Mouse (Mus musculus) spleen, postnatal 36 days (tissue): Measurements from ENCODE around the gene Itgb3.

Experiments used
- DNase-seq, 2 experiments: peaks; one replicate each; pipeline ENCODE4 v3.0.0; 2022; ENCODE audit warnings: low spot score in 2 of 2, mixed read lengths in 1 of 2

Gene Itgb3

GRCm38 (mm10) chr11:104622040-104622962 is 14.5 kb downstream of the Itgb3 start:
- no peak for DNase-seq

DNA sequence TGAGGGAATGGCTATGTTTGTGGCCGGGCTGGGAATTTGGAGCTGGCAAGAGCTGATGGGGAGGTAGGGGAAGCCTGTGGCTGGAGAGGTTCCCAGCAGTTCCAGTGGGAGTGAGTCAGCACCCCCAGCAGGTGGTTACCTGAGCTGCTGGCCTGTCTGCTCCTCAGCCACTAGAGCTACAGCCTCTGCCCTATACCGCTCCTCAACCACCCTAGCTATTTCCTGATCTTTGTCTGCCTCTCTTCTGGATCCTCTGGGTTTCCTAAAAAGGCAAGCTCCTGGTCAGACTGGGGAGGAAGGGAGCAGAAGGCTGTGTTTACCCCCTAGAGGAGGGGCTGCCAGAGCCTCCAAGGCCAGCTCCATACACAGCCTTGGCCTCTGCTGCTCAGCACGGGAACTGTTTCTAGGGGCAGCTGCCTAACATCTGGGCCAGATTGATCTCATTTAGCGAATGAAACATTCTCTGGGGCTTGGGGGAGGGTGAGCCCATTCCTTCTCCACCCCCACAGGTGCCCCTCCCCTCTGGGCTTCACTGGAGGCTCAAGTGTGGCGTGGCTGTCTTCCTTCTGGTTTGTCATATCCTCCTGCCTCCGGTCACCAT is 17.1 kb downstream of the Itgb3 start:
- DNase-seq: no peak

DNA sequence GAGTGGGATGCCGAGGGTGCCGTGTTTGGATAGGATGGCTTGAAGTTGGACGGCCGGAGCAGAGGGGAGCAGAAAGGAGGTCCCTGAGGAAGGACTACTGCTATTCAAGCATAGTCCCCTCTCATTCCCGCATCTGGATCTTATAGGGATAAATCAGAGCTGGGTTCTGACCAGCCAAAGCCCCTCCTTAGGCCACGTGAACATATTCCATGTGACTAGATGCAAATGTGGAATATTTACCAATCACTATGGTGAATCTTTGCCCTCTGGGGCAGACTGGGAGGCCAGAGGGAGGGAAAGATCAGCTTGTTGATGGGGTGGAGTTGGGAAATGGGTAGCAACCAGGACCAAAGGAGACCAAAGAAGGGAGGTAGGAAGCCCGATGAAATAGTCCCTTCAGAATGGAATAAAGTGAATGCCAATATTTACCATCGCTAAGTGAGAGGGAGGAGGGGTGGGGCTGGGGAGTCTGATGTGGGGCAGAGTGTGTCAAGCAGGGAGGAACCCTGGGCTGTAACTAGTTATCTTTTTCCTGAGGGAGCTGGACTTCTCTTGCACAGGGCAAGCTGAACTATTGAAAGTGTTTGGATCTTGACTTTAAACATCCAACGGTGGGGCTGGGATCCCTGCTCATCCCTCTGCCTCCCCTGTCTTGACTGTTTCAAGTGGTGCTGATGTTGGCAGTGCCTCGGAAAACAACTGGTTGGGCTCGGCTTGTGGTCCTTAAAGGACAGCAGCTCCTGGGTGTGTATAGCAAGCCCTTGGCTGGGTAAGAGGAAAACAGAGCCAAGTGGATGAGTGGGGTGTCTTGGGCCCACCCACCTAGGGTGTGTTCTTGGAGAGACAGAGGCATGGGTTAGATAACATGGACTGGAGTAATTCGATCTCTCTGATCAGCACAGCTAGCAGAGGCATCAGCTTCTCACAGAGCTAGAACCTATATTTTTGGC is 17.9 kb downstream of the Itgb3 start:
- no peak for DNase-seq

DNA sequence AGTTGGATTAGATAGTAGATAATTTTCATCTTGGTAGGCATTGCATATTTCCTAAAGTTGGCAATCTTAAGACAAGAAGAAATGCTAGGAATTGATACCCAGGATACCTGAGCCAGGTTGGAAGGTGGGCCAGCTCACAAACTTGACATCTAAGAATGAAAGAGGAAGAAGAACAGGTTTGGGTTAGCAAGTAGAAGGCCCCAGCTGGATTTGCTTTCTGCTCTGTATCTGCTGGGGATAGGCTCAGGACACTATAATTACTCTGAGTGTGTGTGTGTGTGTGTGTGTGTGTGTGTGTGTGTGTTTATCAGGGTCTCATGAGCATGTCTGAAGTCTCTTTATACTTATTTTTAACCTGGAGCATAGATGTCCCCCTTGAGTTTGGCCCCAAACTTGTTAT is 18.8 kb downstream of the Itgb3 start:
- no peak for DNase-seq

GRCm38 (mm10) chr11:104627616-104628301 is 20.0 kb downstream of the Itgb3 start:
- no peak for DNase-seq

DNA sequence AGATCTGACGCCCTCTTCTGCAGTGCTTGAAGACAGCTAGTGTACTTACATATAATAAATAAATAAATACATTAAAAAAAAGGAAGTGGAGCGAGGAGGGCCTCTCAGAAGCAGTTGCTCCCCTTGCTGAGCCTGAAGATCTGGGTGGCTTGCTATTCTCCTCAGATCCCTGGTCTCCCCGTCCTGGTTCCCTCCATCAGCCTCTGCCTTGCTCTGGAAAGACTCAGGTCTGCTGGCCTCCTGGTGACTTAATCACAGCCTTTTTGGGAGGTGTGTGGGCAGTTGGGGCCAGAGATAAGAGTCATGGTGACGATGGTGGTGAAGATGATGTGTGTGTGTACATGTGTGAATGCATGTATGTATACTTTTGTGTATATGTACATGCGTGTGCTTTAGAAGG is 20.8 kb downstream of the Itgb3 start:
- no peak for DNase-seq

DNA sequence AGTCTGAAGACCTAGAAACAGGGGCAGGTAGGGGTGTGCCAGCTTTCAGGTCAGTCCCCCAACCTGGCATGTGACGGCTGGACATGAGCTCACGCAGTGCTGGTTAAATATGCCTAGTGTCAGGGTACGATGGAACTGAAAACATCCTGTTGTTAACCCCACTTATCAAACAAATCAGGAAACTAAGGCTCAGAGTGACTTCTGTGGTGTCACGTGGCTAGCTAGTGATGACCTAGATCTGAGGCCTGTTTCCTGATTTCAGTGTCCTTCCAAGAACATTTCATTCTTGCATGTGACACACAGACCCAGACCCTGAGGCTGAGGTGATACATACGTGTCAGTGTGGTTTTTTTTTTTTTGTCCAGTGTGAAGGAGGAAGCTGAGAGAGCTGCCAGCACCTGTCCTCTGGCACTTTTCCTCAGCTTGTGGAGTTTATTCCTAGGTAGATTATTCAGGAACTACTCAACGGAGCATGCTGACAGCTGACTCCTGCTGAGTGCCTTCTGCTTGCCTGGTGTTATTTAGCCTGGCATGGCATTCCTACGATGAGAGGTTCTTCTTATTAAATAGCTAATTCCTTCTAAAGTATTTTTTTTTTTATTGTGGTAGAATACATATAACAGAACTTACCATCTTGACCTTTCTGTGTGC is 22.5 kb downstream of the Itgb3 start:
- peak; percentile 55 to 60 for DNase-seq

- DNase-seq: peak; percentile 70 to 74
Measured at GRCm38 (mm10) chr11:104631306-104631705, 23.5 kb downstream of the Itgb3 start.

GRCm38 (mm10) chr11:104637010-104637409 is 29.2 kb downstream of the Itgb3 start:
- peak; percentile 89 to 93 for DNase-seq

DNA sequence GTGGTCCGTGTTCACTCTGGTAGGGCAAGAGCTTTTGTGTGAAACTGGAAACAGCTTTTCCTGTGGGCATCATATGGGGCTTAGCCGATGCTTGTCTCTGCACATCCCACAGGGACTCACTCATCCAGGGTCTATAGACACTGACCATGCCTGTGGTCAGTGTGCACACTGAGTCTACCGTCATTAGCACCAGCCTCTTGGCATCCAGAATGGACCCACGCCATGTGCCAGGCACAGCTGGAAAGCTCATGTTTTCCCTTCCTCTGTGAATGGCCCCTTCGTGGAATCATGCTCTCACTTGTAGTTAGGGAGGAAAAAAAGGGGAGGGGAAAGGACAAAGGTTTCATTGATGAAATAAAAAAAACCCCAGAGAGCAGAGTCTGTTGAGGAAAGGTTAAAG is 30.2 kb downstream of the Itgb3 start:
- DNase-seq: no peak

DNA sequence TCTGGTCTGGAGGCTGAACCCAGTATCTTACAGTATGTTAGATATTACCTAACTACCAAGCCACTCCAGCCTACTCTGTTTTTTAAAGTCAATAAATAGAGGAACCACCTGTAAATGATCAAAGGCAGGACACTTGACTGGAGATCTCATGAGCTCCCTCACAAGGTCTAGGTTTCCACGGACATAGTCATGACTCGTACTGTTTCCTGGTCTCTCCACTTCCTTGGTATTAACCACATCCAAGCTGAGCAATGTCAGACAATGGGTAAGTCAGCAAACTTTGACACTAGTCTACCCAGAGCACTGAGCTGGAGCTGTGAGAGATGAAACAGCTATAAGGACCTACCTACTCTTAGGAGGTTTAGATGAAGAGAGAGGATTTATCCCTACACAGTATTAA is 31.1 kb downstream of the Itgb3 start:
- DNase-seq: no peak

- no peak for DNase-seq
Measured at GRCm38 (mm10) chr11:104639634-104640033, 31.8 kb downstream of the Itgb3 start.

DNA sequence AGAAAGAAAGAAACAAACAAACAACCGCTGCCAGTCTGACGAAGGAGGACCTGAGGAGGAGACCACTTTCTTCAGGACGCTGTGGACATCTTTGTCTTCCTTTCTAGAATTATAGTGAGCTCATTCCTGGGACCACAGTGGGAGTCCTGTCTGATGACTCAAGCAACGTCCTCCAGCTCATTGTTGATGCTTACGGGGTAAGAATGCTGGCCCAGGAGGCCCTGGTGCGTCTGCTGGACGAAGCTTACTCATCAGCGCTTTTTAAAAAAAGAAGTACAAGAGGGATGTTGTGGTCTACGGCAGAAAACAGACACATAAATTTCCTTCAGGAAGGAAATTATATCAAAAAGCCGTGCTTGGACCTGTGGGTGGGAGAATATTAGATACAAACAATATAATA is 33.1 kb downstream of the Itgb3 start:
- no peak for DNase-seq

DNA sequence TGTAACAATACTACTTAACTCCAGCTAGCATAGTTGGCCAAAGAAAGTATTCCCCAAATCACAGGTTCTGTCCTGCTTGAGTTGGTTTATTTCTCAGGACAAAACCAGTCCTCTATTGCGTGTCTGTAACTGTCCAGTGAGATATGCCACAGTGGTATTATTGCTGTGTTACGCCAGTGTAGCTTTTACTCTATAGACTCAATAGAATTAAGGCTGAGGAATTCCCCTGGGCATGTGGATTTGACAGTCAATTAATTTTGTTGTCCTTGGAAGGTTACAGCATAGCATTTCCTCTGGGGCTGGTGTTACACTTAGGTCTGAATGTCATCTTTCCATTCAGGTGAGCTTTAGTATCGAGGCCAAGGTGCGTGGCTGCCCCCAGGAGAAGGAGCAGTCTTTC is 35.4 kb downstream of the Itgb3 start:
- no peak for DNase-seq

- no peak for DNase-seq
Measured at GRCm38 (mm10) chr11:104645402-104645801, 37.6 kb downstream of the Itgb3 start.

DNA sequence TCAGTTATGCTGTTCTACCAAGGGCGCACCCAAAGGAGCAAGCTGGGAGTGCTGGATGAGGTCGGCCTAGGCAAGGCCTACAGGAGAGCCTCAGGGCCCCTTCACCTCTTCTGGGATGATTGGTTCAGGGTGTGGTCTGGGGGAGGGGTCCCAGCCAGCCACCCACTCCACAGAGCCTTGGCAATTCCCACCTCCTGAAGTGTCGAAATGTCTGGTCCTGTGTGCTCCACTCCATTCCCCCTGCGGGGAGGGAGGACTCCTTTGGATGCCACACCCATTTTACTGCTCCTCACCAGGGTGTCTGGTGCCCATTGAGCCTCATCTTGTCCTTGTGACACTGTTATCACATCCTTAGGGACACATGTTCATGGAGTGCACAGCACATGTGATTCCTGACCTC is 38.4 kb downstream of the Itgb3 start:
- DNase-seq: no peak

GRCm38 (mm10) chr11:104646611-104647010 is 38.8 kb downstream of the Itgb3 start:
- DNase-seq: peak in 1 of 2 experiments; percentile 34

- DNase-seq: no peak
Measured at GRCm38 (mm10) chr11:104647188-104647867, 39.5 kb downstream of the Itgb3 start.

DNA sequence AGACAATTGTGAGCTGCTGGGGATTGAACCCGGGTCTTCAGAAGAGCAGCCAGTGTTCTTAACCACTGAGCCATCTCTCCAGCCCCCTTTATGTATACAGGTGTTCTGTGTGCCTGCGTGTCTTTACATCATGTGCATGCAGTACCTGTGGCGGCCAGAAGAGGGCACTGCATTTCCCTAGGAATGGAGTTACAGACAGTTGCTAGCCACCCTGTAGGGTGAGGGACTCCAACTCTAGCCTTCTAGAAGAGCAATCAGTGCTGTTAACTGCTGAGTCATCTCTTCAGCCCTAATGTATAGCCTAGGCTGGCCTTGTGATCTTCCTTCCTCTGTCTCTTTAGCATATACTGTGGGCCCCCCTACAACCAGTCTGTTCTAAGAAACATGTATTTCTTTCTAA is 40.8 kb downstream of the Itgb3 start:
- peak; percentile 46 to 50 for DNase-seq

- DNase-seq: no peak
Measured at GRCm38 (mm10) chr11:104660599-104660998, 52.8 kb downstream of the Itgb3 start.
